Mouse (Mus musculus): Measurements from ENCODE around the gene Wdr92.

DNA sequence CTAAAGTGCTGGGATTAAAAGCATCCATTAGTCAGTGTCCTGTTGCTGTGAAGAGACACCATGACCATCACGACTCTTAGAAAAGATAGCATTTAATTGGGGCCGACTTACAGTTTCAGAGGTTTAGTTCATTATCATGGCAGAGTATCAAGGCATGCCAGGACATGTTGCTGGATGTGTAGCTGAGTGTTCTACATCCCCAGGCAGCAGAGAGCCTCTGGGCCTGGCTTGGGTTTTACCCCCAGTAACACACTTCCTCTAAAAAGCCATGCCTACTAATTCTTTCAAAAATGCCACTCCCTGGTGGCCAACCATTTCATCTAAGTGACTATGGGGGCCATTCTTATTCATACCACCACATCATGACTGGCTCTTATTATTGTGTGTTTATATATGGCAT lies 1.3 kb downstream of the Wdr92 start:
- no peak for TF ChIP-seq CTCF (IDR thresholded peaks at IDR 0.05; ENCODE audit: control insufficient read depth, insufficient read depth, insufficient replicate concordance, low read depth, low read length)
- TF ChIP-seq POLR2A (IDR thresholded peaks at IDR 0.05; ENCODE audit: control insufficient read depth, low read depth, low read length): no peak

All from testis, adult 2 months (tissue).